Mouse (Mus musculus): ENCODE data around the gene Cxcl10. TPM values are rescaled to one million over a fixed set of nuclear protein-coding genes. Genes with fewer than 3 reads are reported as not detected.

The Cxcl10 gene
- 1.6 and 2.0 TPM in 2 replicates for polyA plus RNA-seq (2015; fragmentation: Nextera tagmentation; extraction: Ambion mirVana)

GRCm38 (mm10) chr5:92348794-92349413, at the start of gene Cxcl10:
Gene Cxcl10, minus strand, starts transcription at chr5:92348889.
- Histone ChIP-seq H3K4me1 (peaks cover 20% of the 10 kb centered on the region), H3K9ac (peak within 1 kb of the TSS; percentile 15; the same call in 1 of the 2 replicates), H3K36me3 (no peaks in the 10 kb centered on the region), H3K9me3 (no peaks in the 10 kb centered on the region), H3K4me2 (peak within 1 kb of the TSS; percentile 68), H3K4me3 (peak within 1 kb of the TSS; percentile 39), H3K27ac (replicated peaks) (no peak within 1 kb of the TSS), H3K27me3 (replicated peaks) (peaks cover 23% of the 10 kb centered on the region)
- WGBS: 17% methylated on average over 14 of the region's 14 CpGs
- ATAC-seq (ENCODE audit: extremely low read depth, insufficient number of reproducible peaks, low FRiP score, low TSS enrichment): 0 out of 2 replicates have a peak, but pooled peaks have one; percentile 42

DNA sequence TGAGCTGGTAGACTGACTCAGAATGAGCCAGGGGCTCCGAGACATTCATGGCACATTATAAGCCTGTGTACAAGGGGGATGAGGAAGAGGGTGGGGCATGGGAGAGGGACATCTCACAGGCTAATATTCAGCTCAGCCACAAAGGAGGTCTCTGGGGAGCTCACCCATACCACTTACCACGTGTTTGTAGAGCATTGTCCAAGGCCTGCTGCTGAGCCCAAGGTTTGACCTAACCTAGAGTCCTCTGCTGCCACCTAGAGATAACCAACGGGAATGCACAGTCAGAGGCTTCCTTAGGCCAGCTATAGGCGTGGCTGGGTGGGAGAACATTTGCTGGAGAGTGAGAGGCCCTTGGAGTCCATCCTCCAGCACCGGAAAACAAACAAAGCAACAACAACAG, 49.5 kb upstream of the Cxcl10 start:
- H3K4me1 ChIP-seq: peaks cover 20% of the 10 kb centered on the region
- peak; percentile 39; the same call in 1 of the 2 replicates for ATAC-seq (ENCODE audit: extremely low read depth, insufficient number of reproducible peaks, low FRiP score, low TSS enrichment)
- no peak overlapping the region for H3K4me3 ChIP-seq
- 21% methylated on average over 5 of the region's 5 CpGs for WGBS
- no peaks in the 10 kb centered on the region for H3K36me3 ChIP-seq
- H3K9me3 ChIP-seq: no peaks in the 10 kb centered on the region
- H3K9ac ChIP-seq: no peak overlapping the region
- H3K27me3 ChIP-seq (replicated peaks): peaks cover 14% of the 10 kb centered on the region
- H3K27ac ChIP-seq (replicated peaks): no peak overlapping the region
- no peak overlapping the region for H3K4me2 ChIP-seq

DNA sequence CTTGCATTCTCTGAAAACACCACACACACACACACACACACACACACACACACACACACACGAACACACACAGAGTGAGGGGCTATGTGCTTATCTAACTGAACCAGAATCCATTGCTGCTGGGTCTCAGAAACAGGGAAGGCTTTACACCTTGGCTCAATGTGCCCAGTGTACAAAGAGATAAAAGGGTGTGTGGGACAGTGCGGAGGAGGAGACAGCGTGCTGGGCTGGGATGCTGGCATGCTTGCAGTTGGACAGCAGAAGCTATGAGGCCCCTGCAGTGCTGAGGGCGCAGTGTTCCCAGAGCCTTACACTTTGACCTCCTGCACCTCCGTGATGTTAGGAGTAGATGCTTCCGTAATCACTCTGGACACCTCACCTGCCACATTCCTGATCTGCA, 47.8 kb upstream of the Cxcl10 start:
- H3K4me1 ChIP-seq: peaks cover 36% of the 10 kb centered on the region
- 52% methylated on average over 6 of the region's 6 CpGs for WGBS
- H3K27ac ChIP-seq (replicated peaks): no peak overlapping the region
- ATAC-seq (ENCODE audit: extremely low read depth, insufficient number of reproducible peaks, low FRiP score, low TSS enrichment): no peak
- peaks cover 30% of the 10 kb centered on the region for H3K27me3 ChIP-seq (replicated peaks)
- no peaks in the 10 kb centered on the region for H3K36me3 ChIP-seq
- no peaks in the 10 kb centered on the region for H3K9me3 ChIP-seq
- H3K4me2 ChIP-seq: no peak overlapping the region
- no peak overlapping the region for H3K9ac ChIP-seq
- H3K4me3 ChIP-seq: no peak overlapping the region

DNA sequence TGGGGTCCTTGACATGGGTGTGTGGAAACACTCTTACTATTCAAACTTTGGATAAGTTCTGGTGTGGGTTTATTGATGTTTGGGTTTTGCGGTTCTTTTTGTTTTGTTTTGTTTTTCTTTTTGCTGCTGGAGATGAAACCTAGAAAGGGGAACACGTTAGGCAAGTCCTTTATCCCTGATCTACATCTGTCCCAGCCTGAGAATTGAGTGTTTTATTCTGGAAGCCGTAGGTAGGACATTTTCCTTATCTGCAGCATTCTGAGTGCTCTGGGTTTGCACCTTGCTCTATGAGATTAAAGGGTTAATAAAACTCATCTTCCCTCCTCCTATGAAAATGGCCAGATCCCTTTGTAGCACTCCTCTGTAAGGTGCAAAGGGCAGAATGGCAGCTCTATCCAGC, 47.1 kb upstream of the Cxcl10 start:
- H3K36me3 ChIP-seq: no peaks in the 10 kb centered on the region
- H3K27ac ChIP-seq (replicated peaks): no peak overlapping the region
- no peak overlapping the region for H3K4me2 ChIP-seq
- no peak for ATAC-seq (ENCODE audit: extremely low read depth, insufficient number of reproducible peaks, low FRiP score, low TSS enrichment)
- H3K9ac ChIP-seq: no peak overlapping the region
- peaks cover 37% of the 10 kb centered on the region for H3K27me3 ChIP-seq (replicated peaks)
- peaks cover 43% of the 10 kb centered on the region for H3K4me1 ChIP-seq
- H3K4me3 ChIP-seq: no peak overlapping the region
- no peaks in the 10 kb centered on the region for H3K9me3 ChIP-seq
- WGBS: 82% methylated on average over 3 of the region's 3 CpGs

DNA sequence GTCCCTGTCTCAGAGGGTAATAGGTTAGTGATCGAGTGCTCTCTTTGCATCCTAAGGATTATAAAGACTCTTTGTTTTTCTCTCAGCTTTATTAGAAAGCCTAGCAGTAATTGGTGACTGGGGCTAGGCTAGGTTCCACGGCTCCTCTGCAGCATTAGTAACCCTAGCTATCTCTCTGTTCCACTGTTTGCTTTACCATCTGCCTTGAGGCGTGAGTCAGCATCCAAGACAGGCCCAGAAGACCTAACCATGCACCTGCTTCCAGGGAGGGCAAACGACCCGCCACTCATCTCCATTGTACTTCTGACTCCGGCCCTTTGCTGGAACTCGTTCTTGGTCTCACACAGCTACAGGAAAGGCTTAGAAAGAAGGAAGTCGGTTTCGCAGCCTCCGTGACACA, 45.2 kb upstream of the Cxcl10 start:
- no peak overlapping the region for H3K4me2 ChIP-seq
- H3K4me3 ChIP-seq: no peak overlapping the region
- no peak overlapping the region for H3K27ac ChIP-seq (replicated peaks)
- H3K9me3 ChIP-seq: no peaks in the 10 kb centered on the region
- peaks cover 50% of the 10 kb centered on the region for H3K4me1 ChIP-seq
- H3K27me3 ChIP-seq (replicated peaks): peaks cover 42% of the 10 kb centered on the region
- 61% methylated on average over 10 of the region's 10 CpGs for WGBS
- H3K9ac ChIP-seq: no peak overlapping the region
- ATAC-seq (ENCODE audit: extremely low read depth, insufficient number of reproducible peaks, low FRiP score, low TSS enrichment): no peak
- H3K36me3 ChIP-seq: no peaks in the 10 kb centered on the region

GRCm38 (mm10) chr5:92392542-92392941, 43.9 kb upstream of the Cxcl10 start:
- H3K27me3 ChIP-seq (replicated peaks): peaks cover 42% of the 10 kb centered on the region
- no peaks in the 10 kb centered on the region for H3K36me3 ChIP-seq
- H3K9ac ChIP-seq: peak overlapping the region; percentile 47; the same call in 1 of the 2 replicates
- WGBS: 33% methylated on average over 18 of the region's 18 CpGs
- peaks cover 50% of the 10 kb centered on the region for H3K4me1 ChIP-seq
- H3K4me3 ChIP-seq: peak overlapping the region; percentile 40
- peak overlapping the region; percentile 65 for H3K4me2 ChIP-seq
- no peaks in the 10 kb centered on the region for H3K9me3 ChIP-seq
- ATAC-seq (ENCODE audit: extremely low read depth, insufficient number of reproducible peaks, low FRiP score, low TSS enrichment): no peak
- no peak overlapping the region for H3K27ac ChIP-seq (replicated peaks)

DNA sequence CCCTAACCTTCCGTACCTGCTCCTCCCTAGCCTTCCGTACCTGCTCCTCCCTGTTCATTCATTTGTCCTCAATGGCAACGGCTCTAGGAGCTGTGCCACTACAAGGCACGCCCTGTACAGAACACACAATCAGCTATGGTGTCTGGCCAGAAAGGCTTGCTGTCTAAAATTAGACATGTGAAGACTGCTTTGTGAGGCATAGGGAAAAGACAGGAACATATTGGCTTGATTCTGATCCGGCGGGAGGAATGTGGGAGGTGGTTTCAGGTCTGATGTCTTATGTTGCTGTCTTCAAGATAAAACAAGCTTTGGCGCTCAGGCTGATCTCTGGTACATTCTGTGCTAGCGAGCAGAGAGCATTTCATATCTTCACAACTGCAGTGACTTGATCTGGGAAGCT, 41.9 kb upstream of the Cxcl10 start:
- H3K9me3 ChIP-seq: no peaks in the 10 kb centered on the region
- H3K4me1 ChIP-seq: peaks cover 59% of the 10 kb centered on the region
- peak overlapping the region; percentile 11; the same call in 1 of the 2 replicates for H3K4me3 ChIP-seq
- peak overlapping the region; percentile 49 for H3K4me2 ChIP-seq
- peak overlapping the region; percentile 58 for H3K27ac ChIP-seq (replicated peaks)
- WGBS: 22% methylated on average over 8 of the region's 8 CpGs
- peaks cover 42% of the 10 kb centered on the region for H3K27me3 ChIP-seq (replicated peaks)
- no peaks in the 10 kb centered on the region for H3K36me3 ChIP-seq
- peak overlapping the region; percentile 51 for H3K9ac ChIP-seq
- no peak for ATAC-seq (ENCODE audit: extremely low read depth, insufficient number of reproducible peaks, low FRiP score, low TSS enrichment)

DNA sequence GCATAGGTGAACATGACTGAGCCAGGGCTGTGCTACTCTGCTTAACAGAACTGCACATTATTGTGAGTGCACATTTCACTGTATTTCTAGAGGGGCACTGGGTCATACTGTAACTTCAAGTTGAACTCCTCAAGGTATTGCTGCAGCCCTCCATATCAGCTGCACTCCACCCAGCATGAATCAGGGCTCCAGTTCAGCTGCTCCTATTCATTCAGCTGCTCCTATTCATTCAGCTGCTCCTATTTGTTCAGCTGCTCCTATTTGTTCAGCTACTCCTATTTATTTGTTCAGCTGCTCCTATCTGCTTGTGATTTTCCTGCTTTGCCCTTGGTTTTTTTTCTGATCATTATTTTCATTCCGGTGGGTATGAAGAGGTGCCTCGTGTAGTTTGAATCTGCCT, 41.3 kb upstream of the Cxcl10 start:
- Histone ChIP-seq H3K9ac (no peak overlapping the region), H3K4me1 (peaks cover 59% of the 10 kb centered on the region), H3K4me3 (no peak overlapping the region), H3K36me3 (no peaks in the 10 kb centered on the region), H3K27ac (replicated peaks) (no peak overlapping the region), H3K9me3 (no peaks in the 10 kb centered on the region), H3K4me2 (no peak overlapping the region), H3K27me3 (replicated peaks) (peaks cover 41% of the 10 kb centered on the region)
- 70% methylated on average over 2 of the region's 2 CpGs for WGBS
- no peak for ATAC-seq (ENCODE audit: extremely low read depth, insufficient number of reproducible peaks, low FRiP score, low TSS enrichment)

GRCm38 (mm10) chr5:92387433-92387832, 38.7 kb upstream of the Cxcl10 start:
- peaks cover 21% of the 10 kb centered on the region for H3K27me3 ChIP-seq (replicated peaks)
- H3K4me2 ChIP-seq: peak overlapping the region; percentile 60
- H3K27ac ChIP-seq (replicated peaks): peak overlapping the region; percentile 85
- peak overlapping the region; percentile 28 for H3K4me3 ChIP-seq
- peaks cover 51% of the 10 kb centered on the region for H3K4me1 ChIP-seq
- 27% methylated on average over 11 of the region's 11 CpGs for WGBS
- H3K9ac ChIP-seq: peak overlapping the region; percentile 37
- H3K9me3 ChIP-seq: no peaks in the 10 kb centered on the region
- no peaks in the 10 kb centered on the region for H3K36me3 ChIP-seq
- no peak; the same call in 1 of the 2 replicates for ATAC-seq (ENCODE audit: extremely low read depth, insufficient number of reproducible peaks, low FRiP score, low TSS enrichment)

DNA sequence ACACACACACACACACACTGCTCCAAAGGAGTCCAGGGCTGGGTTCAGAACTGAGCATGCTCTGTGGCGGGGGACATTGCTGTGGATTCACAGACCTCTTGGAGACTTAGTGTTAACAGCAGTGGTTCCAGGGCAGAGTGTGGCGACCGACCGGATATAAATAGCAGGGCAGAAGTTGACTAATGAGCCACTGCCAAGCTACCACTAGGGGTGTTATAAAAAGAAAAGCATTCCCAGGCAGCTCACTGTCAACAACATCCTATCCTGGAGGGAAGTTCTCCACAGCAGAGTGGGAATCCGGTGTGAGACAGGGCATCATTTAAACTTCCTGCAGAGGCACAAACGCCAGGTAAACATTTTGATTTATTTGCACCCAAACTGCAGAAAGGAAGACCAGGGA, 38.0 kb upstream of the Cxcl10 start:
- peak overlapping the region; percentile 28 for H3K4me3 ChIP-seq
- peaks cover 13% of the 10 kb centered on the region for H3K27me3 ChIP-seq (replicated peaks)
- H3K27ac ChIP-seq (replicated peaks): peak overlapping the region; percentile 85
- peaks cover 44% of the 10 kb centered on the region for H3K4me1 ChIP-seq
- H3K9me3 ChIP-seq: no peaks in the 10 kb centered on the region
- H3K4me2 ChIP-seq: peak overlapping the region; percentile 60
- 13% methylated on average over 6 of the region's 6 CpGs for WGBS
- no peak overlapping the region for H3K9ac ChIP-seq
- peak; percentile 51; the same call in 1 of the 2 replicates for ATAC-seq (ENCODE audit: extremely low read depth, insufficient number of reproducible peaks, low FRiP score, low TSS enrichment)
- no peaks in the 10 kb centered on the region for H3K36me3 ChIP-seq

DNA sequence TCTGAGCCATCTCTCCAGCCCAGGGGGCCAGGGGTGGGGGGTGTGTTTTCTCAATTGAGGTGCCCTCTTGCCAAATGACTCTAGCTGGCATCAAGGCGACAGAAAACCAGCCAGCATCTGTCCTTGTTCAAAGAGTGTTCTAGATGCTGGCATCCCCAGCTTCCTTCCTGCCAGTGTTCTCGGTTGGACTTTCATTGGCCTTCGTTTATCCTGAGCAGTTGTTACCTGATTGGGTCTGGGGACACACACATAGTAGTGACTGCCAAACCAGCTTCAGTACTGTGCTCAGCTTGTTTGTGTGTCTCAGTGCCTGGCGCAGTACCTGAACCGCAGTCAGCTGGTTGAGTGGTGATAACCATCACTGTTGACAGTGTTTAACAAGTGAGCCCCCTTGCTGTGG, 37.4 kb upstream of the Cxcl10 start:
- Histone ChIP-seq H3K9me3 (no peaks in the 10 kb centered on the region), H3K4me2 (no peak overlapping the region), H3K27ac (replicated peaks) (peak overlapping the region; percentile 85), H3K9ac (no peak overlapping the region), H3K4me1 (peaks cover 42% of the 10 kb centered on the region), H3K27me3 (replicated peaks) (peaks cover 9% of the 10 kb centered on the region; the same call in 1 of the 2 replicates), H3K36me3 (no peaks in the 10 kb centered on the region), H3K4me3 (no peak overlapping the region)
- ATAC-seq (ENCODE audit: extremely low read depth, insufficient number of reproducible peaks, low FRiP score, low TSS enrichment): no peak
- WGBS: 70% methylated on average over 5 of the region's 5 CpGs

GRCm38 (mm10) chr5:92384855-92385254, 36.2 kb upstream of the Cxcl10 start:
- no peak for ATAC-seq (ENCODE audit: extremely low read depth, insufficient number of reproducible peaks, low FRiP score, low TSS enrichment)
- no peak overlapping the region for H3K4me3 ChIP-seq
- no peaks in the 10 kb centered on the region for H3K9me3 ChIP-seq
- H3K27ac ChIP-seq (replicated peaks): no peak overlapping the region
- 48% methylated on average over 7 of the region's 7 CpGs for WGBS
- H3K4me2 ChIP-seq: no peak overlapping the region
- H3K27me3 ChIP-seq (replicated peaks): no peaks in the 10 kb centered on the region; the same call in 1 of the 2 replicates
- H3K4me1 ChIP-seq: peaks cover 30% of the 10 kb centered on the region
- no peak overlapping the region for H3K9ac ChIP-seq
- H3K36me3 ChIP-seq: no peaks in the 10 kb centered on the region
